Mouse (Mus musculus): ENCODE data around the gene Gm13290. TPM values are rescaled to one million over a fixed set of nuclear protein-coding genes. Genes with fewer than 3 reads are reported as not detected.
"Not testable (repeated sequence)": the region's sequence is repeated elsewhere in the genome, so short reads cannot be mapped to it uniquely, and the experiment has no call there.

Gene Gm13290
- polyA plus RNA-seq, 1 experiment from 2014 or later, result 0.37 TPM

DNA sequence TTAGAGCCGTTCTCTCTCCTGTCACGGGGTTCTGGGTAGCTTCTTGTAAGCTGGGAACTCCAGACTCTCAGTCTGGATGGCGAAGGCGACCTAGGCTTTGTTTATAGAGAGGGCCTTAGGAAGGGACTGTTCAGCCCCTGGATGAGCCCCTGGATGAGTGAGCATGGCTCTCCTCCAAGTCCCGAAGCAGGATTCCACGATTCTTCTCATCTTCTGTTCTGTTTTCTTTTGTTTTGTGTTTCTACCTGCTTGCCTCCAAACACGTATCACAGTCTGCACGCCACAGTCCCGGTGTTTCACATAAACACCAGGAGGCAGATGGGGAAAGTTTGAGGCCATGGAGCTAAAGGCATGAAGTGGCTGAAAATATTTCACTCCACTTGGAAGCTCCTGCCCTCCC lies 14.9 kb upstream of the Gm13290 start:
- H3K4me2 ChIP-seq (replicated peaks); H3K9me3 ChIP-seq; ATAC-seq (ENCODE audit: insufficient number of reproducible peaks, insufficient read depth, low FRiP score, low TSS enrichment); H3K9ac ChIP-seq; H3K27ac ChIP-seq; H3K27me3 ChIP-seq; H3K4me1 ChIP-seq; H3K4me3 ChIP-seq; H3K36me3 ChIP-seq: not testable (repeated sequence)
- 87% methylated on average over 9 of the region's 9 CpGs for WGBS

DNA sequence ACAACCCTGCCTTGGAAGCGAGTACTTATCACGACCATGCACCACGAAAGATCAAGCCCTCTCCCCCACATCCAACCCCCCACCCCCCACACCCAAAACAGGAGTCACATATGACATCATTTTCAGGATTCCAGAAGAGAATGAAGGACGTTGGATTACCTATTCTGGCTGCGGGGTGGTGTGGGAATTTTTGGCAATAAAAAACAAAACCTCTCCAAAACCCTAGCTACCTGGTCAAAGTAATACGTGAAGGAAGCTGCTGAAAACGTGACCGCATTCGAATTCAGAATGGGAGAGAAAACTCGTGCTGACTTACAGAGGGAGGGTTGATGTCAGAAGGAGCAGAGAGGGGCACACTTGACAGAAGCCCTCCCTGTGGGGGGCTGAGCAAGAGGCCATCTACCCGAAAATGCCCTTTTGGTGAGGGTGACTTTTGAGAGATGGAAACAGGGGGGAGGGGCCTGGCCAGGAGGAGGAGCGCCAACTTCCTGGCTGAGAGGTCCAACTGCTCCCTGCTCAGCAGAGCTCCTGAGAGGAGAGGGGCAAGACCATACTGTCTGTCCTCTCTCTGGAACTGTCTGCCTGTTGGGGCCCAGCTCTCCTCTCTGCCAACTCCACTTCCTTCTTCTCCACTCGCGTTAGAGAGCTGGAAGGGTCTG lies 13.9 kb upstream of the Gm13290 start, which contains the start of gene Gm13283:
Gene Gm13283, plus strand, starts transcription at position 510 of the 659 bp plus-strand sequence.
- ATAC-seq (ENCODE audit: insufficient number of reproducible peaks, insufficient read depth, low FRiP score, low TSS enrichment), result not testable (repeated sequence)

DNA sequence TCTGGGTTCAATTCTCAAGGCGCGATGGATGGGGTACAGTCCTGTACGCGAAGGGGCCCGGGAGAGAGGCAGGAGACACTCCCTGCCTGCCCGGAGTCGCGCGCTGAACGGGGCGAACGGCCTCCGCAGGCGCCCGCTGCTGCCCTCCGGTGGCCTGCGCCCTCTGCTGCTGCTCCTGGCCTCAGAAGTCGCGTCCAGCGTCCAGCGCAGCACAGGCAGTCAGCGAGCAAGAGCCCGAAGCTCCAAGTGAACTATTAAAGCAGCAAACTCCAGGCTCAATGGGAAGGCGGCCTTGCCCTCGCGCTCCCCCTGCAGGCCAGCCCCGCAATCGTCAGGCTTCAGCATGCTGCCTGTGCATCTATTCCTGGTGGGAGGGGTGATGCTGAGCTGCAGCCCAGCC lies 13.2 kb upstream of the Gm13290 start:
- H3K9ac ChIP-seq, result peak overlapping the region; percentile 44; the same call in 1 of the 2 replicates
- under 1% methylated on average over 23 of the region's 28 CpGs for WGBS
- not testable (repeated sequence) for H3K27me3 ChIP-seq; H3K9me3 ChIP-seq; ATAC-seq (ENCODE audit: insufficient number of reproducible peaks, insufficient read depth, low FRiP score, low TSS enrichment); H3K4me1 ChIP-seq; H3K36me3 ChIP-seq
- H3K4me3 ChIP-seq, result peak overlapping the region; percentile 36
- peak overlapping the region; percentile 75; the same call in 1 of the 2 replicates for H3K27ac ChIP-seq
- peak overlapping the region; percentile 48 for H3K4me2 ChIP-seq (replicated peaks)

More for the DNA sequence above, 13.9 kb upstream of the Gm13290 start, which contains the start of gene Gm13283:
- not testable (repeated sequence) for H3K9me3 ChIP-seq, H3K27me3 ChIP-seq, H3K4me1 ChIP-seq, H3K36me3 ChIP-seq
- WGBS, result 22% methylated on average over 9 of the region's 14 CpGs
- Histone ChIP-seq H3K4me3 (peak within 1 kb of the TSS; percentile 36), H3K4me2 (replicated peaks) (peak within 1 kb of the TSS; percentile 48), H3K9ac (peak within 1 kb of the TSS; percentile 44; the same call in 1 of the 2 replicates), H3K27ac (peak within 1 kb of the TSS; percentile 75; the same call in 1 of the 2 replicates)

DNA sequence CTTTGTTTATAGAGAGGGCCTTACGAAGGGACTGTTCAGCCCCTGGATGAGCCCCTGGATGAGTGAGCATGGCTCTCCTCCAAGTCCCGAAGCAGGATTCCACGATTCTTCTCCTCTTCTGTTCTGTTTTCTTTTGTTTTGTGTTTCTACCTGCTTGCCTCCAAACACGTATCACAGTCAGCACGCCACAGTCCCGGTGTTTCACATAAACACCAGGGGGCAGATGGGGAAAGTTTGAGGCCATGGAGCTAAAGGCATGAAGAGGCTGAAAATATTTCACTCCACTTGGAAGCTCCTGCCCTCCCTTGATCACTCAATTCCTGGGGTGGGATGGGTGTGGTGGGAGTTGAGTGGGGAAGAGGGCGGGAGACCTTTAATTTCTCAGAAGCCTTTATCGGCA lies 11.9 kb upstream of the Gm13290 start:
- H3K9me3 ChIP-seq; H3K9ac ChIP-seq; ATAC-seq (ENCODE audit: insufficient number of reproducible peaks, insufficient read depth, low FRiP score, low TSS enrichment): not testable (repeated sequence)

DNA sequence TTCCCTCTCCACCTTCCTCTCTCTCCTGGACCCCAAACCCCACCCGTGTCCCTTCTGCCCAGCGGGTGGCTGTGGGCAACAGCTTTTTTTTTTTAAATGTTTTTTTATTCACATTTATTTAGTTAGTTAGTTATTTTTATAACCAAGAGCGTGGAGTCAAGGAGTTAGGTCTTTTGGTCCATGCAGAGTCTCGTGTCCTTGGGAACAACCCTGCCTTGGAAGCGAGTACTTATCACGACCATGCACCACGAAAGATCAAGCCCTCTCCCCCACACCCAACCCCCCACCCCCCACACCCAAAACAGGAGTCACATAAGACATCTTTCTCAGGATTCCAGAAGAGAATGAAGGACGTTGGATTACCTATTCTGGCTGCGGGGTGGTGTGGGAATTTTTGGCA lies 11.3 kb upstream of the Gm13290 start:
- H3K4me1 ChIP-seq; H3K27ac ChIP-seq; H3K4me3 ChIP-seq; H3K36me3 ChIP-seq; H3K4me2 ChIP-seq (replicated peaks); ATAC-seq (ENCODE audit: insufficient number of reproducible peaks, insufficient read depth, low FRiP score, low TSS enrichment); H3K27me3 ChIP-seq; H3K9me3 ChIP-seq; H3K9ac ChIP-seq: not testable (repeated sequence)
- 56% methylated on average over 9 of the region's 9 CpGs for WGBS

More for the DNA sequence above, 11.9 kb upstream of the Gm13290 start:
- 70% methylated on average over 6 of the region's 8 CpGs for WGBS
- H3K27me3 ChIP-seq; H3K4me2 ChIP-seq (replicated peaks); H3K4me1 ChIP-seq; H3K4me3 ChIP-seq; H3K27ac ChIP-seq; H3K36me3 ChIP-seq: not testable (repeated sequence)

DNA sequence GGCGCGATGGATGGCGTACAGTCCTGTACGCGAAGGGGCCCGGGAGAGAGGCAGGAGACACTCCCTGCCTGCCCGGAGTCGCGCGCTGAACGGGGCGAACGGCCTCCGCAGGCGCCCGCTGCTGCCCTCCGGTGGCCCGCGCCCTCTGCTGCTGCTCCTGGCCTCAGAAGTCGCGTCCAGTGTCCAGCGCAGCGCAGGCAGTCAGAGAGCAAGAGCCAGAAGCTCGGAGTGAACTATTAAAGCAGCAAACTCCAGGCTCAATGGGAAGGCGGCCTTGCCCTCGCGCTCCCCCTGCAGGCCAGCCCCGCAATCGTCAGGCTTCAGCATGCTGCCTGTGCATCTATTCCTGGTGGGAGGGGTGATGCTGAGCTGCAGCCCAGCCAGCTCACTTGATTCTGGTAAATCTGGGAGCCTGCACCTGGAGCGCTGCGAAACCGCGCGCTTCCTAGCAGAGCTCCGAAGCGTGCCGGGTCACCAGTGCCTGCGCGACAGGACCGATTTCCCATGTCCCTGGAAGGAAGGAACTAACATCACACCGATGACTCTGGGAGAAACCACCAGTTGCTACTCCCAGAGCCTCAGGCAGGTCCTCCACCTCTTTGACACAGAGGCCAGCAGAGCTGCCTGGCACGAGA lies 10.1 kb upstream of the Gm13290 start:
- not testable (repeated sequence) for H3K9me3 ChIP-seq; H3K9ac ChIP-seq; H3K4me1 ChIP-seq; H3K27me3 ChIP-seq; H3K36me3 ChIP-seq; ATAC-seq (ENCODE audit: insufficient number of reproducible peaks, insufficient read depth, low FRiP score, low TSS enrichment)
- Histone ChIP-seq H3K4me2 (replicated peaks) (peak overlapping the region; percentile 49), H3K4me3 (peak overlapping the region; percentile 38), H3K27ac (0 out of 2 replicates have a peak overlapping the region, but pooled peaks have one; percentile 17)
- 4% methylated on average over 26 of the region's 42 CpGs for WGBS

DNA sequence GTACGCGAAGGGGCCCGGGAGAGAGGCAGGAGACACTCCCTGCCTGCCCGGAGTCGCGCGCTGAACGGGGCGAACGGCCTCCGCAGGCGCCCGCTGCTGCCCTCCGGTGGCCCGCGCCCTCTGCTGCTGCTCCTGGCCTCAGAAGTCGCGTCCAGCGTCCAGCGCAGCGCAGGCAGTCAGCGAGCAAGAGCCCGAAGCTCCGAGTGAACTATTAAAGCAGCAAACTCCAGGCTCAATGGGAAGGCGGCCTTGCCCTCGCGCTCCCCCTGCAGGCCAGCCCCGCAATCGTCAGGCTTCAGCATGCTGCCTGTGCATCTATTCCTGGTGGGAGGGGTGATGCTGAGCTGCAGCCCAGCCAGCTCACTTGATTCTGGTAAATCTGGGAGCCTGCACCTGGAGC lies 3.0 kb downstream of the Gm13290 start, which contains the start of gene Gm13289:
Gene Gm13289, plus strand, starts transcription at position 301 of the 400 bp plus-strand sequence.
- not testable (repeated sequence) for ATAC-seq (ENCODE audit: insufficient number of reproducible peaks, insufficient read depth, low FRiP score, low TSS enrichment); H3K27ac ChIP-seq; H3K9me3 ChIP-seq; H3K4me3 ChIP-seq; H3K9ac ChIP-seq; H3K4me1 ChIP-seq; H3K36me3 ChIP-seq; H3K4me2 ChIP-seq (replicated peaks); H3K27me3 ChIP-seq
- no CpG with 5 or more reads among the region's 29 CpGs for WGBS

DNA sequence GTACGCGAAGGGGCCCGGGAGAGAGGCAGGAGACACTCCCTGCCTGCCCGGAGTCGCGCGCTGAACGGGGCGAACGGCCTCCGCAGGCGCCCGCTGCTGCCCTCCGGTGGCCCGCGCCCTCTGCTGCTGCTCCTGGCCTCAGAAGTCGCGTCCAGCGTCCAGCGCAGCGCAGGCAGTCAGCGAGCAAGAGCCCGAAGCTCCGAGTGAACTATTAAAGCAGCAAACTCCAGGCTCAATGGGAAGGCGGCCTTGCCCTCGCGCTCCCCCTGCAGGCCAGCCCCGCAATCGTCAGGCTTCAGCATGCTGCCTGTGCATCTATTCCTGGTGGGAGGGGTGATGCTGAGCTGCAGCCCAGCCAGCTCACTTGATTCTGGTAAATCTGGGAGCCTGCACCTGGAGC lies 5.9 kb downstream of the Gm13290 start, which contains the start of gene Gm13272:
Gene Gm13272, plus strand, starts transcription at position 301 of the 400 bp plus-strand sequence.
- not testable (repeated sequence) for H3K36me3 ChIP-seq; H3K4me3 ChIP-seq; H3K27me3 ChIP-seq; H3K4me1 ChIP-seq; H3K9ac ChIP-seq; ATAC-seq (ENCODE audit: insufficient number of reproducible peaks, insufficient read depth, low FRiP score, low TSS enrichment); H3K27ac ChIP-seq; H3K9me3 ChIP-seq; H3K4me2 ChIP-seq (replicated peaks)
- WGBS, result no CpG with 5 or more reads among the region's 29 CpGs

DNA sequence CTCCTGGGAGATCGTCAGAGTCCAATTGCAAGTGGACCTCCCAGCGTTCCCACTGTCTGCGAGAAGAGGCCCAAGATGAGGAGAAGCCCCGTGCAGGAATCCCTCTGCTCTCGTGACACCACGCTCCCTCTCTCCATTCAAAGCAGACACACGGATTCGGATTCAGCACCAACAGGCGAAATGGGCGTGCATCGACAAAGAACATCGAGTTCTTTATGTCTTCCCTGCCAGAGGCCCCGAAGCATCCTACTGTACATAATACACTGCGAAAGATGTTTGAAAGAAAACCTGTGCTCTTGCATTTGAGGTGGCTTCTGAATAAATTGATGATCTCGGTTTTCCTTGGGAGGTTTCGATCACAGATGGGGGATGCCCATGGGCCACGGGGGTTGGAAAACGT lies 6.7 kb downstream of the Gm13290 start:
- H3K4me2 ChIP-seq (replicated peaks); H3K9ac ChIP-seq; H3K4me1 ChIP-seq; H3K36me3 ChIP-seq; H3K27ac ChIP-seq; H3K9me3 ChIP-seq; ATAC-seq (ENCODE audit: insufficient number of reproducible peaks, insufficient read depth, low FRiP score, low TSS enrichment); H3K27me3 ChIP-seq; H3K4me3 ChIP-seq: not testable (repeated sequence)
- 41% methylated on average over 16 of the region's 18 CpGs for WGBS

DNA sequence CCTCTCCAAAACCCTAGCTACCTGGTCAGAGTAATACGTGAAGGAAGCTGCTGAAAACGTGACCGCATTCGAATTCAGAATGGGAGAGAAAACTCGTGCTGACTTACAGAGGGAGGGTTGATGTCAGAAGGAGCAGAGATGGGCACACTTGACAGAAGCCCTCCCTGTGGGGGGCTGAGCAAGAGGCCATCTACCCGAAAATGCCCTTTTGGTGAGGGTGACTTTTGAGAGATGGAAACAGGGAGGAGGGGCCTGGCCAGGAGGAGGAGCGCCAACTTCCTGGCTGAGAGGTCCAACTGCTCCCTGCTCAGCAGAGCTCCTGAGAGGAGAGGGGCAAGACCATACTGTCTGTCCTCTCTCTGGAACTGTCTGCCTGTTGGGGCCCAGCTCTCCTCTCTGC lies 8.2 kb downstream of the Gm13290 start, which contains the start of gene Ifnz:
Gene Ifnz, plus strand, starts transcription at position 301 of the 400 bp plus-strand sequence.
- H3K9ac ChIP-seq; H3K9me3 ChIP-seq; H3K36me3 ChIP-seq; H3K27ac ChIP-seq; H3K27me3 ChIP-seq; ATAC-seq (ENCODE audit: insufficient number of reproducible peaks, insufficient read depth, low FRiP score, low TSS enrichment); H3K4me1 ChIP-seq: not testable (repeated sequence)
- Histone ChIP-seq H3K4me3 (0 out of 2 replicates have a peak within 1 kb of the TSS, but pooled peaks have one; percentile 22), H3K4me2 (replicated peaks) (peak within 1 kb of the TSS; percentile 30; the same call in 1 of the 2 replicates)
- WGBS, result 16% methylated on average over 5 of the region's 7 CpGs

DNA sequence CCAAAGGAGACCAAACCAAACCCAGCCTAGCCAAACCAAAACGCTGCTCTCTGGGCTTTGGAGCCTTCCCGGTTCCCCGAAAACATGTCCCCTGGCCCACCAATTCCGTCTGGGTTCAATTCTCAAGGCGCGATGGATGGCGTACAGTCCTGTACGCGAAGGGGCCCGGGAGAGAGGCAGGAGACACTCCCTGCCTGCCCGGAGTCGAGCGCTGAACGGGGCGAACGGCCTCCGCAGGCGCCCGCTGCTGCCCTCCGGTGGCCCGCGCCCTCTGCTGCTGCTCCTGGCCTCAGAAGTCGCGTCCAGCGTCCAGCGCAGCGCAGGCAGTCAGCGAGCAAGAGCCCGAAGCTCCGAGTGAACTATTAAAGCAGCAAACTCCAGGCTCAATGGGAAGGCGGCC lies 8.7 kb downstream of the Gm13290 start:
- H3K27me3 ChIP-seq; H3K9ac ChIP-seq; H3K9me3 ChIP-seq; ATAC-seq (ENCODE audit: insufficient number of reproducible peaks, insufficient read depth, low FRiP score, low TSS enrichment); H3K4me1 ChIP-seq; H3K27ac ChIP-seq; H3K36me3 ChIP-seq: not testable (repeated sequence)
- 0% methylated on average over 21 of the region's 31 CpGs for WGBS
- Histone ChIP-seq H3K4me2 (replicated peaks) (peak overlapping the region; percentile 30; the same call in 1 of the 2 replicates), H3K4me3 (0 out of 2 replicates have a peak overlapping the region, but pooled peaks have one; percentile 22)

DNA sequence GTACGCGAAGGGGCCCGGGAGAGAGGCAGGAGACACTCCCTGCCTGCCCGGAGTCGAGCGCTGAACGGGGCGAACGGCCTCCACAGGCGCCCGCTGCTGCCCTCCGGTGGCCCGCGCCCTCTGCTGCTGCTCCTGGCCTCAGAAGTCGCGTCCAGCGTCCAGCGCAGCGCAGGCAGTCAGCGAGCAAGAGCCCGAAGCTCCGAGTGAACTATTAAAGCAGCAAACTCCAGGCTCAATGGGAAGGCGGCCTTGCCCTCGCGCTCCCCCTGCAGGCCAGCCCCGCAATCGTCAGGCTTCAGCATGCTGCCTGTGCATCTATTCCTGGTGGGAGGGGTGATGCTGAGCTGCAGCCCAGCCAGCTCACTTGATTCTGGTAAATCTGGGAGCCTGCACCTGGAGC lies 11.8 kb downstream of the Gm13290 start, which contains the start of gene Gm13276:
Gene Gm13276, plus strand, starts transcription at position 301 of the 400 bp plus-strand sequence.
- not testable (repeated sequence) for H3K27ac ChIP-seq; H3K4me2 ChIP-seq (replicated peaks); H3K36me3 ChIP-seq; H3K9ac ChIP-seq; H3K4me1 ChIP-seq; ATAC-seq (ENCODE audit: insufficient number of reproducible peaks, insufficient read depth, low FRiP score, low TSS enrichment); H3K27me3 ChIP-seq; H3K4me3 ChIP-seq; H3K9me3 ChIP-seq
- no CpG with 5 or more reads among the region's 27 CpGs for WGBS
